Mouse (Mus musculus): ENCODE results near the gene Pear1.

Gene Pear1

GRCm38 (mm10) chr3:87726191-87726590, 97.9 kb downstream of the Pear1 start:
- no peak for DNase-seq (ENCODE audit: low spot score)

- no peak for DNase-seq (ENCODE audit: low spot score)
Observed at GRCm38 (mm10) chr3:87725396-87726160, 98.5 kb downstream of the Pear1 start.

- DNase-seq (ENCODE audit: low spot score) = no peak
Observed at GRCm38 (mm10) chr3:87724556-87724955, 99.5 kb downstream of the Pear1 start.

- DNase-seq (ENCODE audit: low spot score) = no peak
Observed at GRCm38 (mm10) chr3:87718525-87718924, 105.6 kb downstream of the Pear1 start.
